Mouse (Mus musculus) embryonic stem cell, embryonic (primary cell): ENCODE data around the gene Gm1140.
"Not testable (repeated sequence)": the region's sequence is repeated elsewhere in the genome, so short reads cannot be mapped to it uniquely, and the experiment has no call there.

Source experiments
- CTCF ChIA-PET, 4 experiments: fragments of 300-600 bp in 2 of 4; fragments of 350-600 bp in 2 of 4; sonication (Branson Sonifier 250); formaldehyde crosslinking; loops; one replicate each; lab custom pipeline; 2022; ENCODE audit warnings: inconsistent platforms in 2 of 4; lab: Charles Lee
- POLR2A ChIA-PET, 4 experiments: fragments of 300-600 bp in 2 of 4; fragments of 350-600 bp in 2 of 4; sonication (Branson Sonifier 250); formaldehyde crosslinking; loops; one replicate each; lab custom pipeline; 2022; ENCODE audit warnings: antibody characterized with exemption in 4 of 4, inconsistent platforms in 1 of 4; lab: Charles Lee

The Gm1140 gene

DNA sequence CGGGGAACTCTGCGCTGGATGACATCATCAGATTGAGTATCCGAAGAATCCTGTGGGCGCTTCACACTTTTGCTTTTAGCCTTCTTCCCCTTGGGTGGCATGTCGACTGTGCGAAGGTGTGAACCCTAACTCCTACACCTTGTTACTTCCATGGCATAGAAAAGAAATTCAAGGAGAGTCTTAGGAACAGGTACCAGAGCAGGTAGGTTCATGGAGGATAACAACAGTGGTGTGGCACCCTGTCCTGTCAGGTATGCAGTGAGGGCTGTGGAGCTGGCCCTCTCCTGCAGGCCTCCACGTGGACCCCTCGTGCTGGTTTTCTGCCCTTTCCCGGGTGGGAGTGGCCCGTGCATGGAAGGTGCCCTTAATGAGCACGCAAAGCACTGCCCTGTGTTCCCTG is at the start of gene Gm1140:
Gene Gm1140 (minus strand): TSS at position 101 of the 400 bp plus-strand sequence.
- CTCF ChIA-PET, POLR2A ChIA-PET: not testable (repeated sequence)

DNA sequence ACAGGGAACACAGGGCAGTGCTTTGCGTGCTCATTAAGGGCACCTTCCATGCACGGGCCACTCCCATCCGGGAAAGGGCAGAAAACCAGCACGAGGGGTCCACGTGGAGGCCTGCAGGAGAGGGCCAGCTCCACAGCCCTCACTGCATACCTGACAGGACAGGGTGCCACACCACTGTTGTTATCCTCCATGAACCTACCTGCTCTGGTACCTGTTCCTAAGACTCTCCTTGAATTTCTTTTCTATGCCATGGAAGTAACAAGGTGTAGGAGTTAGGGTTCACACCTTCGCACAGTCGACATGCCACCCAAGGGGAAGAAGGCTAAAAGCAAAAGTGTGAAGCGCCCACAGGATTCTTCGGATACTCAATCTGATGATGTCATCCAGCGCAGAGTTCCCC is 2.0 kb upstream of the Gm1140 start, which contains the start of gene Gm14692:
Gene Gm14692 (plus strand): TSS at position 301 of the 400 bp plus-strand sequence.
- CTCF ChIA-PET, POLR2A ChIA-PET: not testable (repeated sequence)
